Comparison of ENCODE assay signal across 18 mouse cellular contexts in genomic region chr7:62351266-62351665, GRCm38 (mm10). TPM values are rescaled to one million over a fixed set of nuclear protein-coding genes. Genes with fewer than 3 reads are reported as not detected.
A peak's percentile ranks its signal among the peaks of the same experiment; 100 is the strongest.
DNase-seq lines count a peak whose midpoint lies in the region; ATAC-seq lines count a peak whose summit lies in the region.
"Had no signal": no experiment of that assay in that cellular context is flagged by ENCODE, and none has a peak within 500 bp of the region (broad histone marks: within the 10 kb centered on the region; RNA-seq: fewer than 3 reads in every experiment).

No protein-coding gene starts in this region.

- H3K4me2 ChIP-seq in midbrain, embryonic 12.5 days (replicated peaks) = 0 out of 2 replicates have a peak overlapping the region, but pooled peaks have one; percentile 2
- H3K4me2 ChIP-seq: liver, embryonic 12.5 days; neural tube, embryonic 12.5 days had no signal

- peaks cover 4% of the 10 kb centered on the region; the same call in 1 of the 2 replicates for H3K4me1 ChIP-seq in midbrain, embryonic 12.5 days
- H3K4me1 ChIP-seq: liver, embryonic 12.5 days had no signal

- no peak overlapping the region for H3K4me3 ChIP-seq in midbrain, embryonic 12.5 days
- H3K4me3 ChIP-seq: heart, adult 2 months; liver, embryonic 12.5 days; neural tube, embryonic 12.5 days had no signal

- H3K9ac ChIP-seq in midbrain, embryonic 12.5 days (replicated peaks) = no peak overlapping the region
- H3K9ac ChIP-seq: liver, embryonic 12.5 days; neural tube, embryonic 12.5 days had no signal

- H3K27me3 ChIP-seq in midbrain, embryonic 12.5 days = no peaks in the 10 kb centered on the region
- H3K27me3 ChIP-seq: CH12.LX; neural tube, embryonic 12.5 days had no signal

- H3K36me3 ChIP-seq in midbrain, embryonic 12.5 days = no peaks in the 10 kb centered on the region
- H3K36me3 ChIP-seq: liver, embryonic 12.5 days; neural tube, embryonic 12.5 days had no signal

- H3K27ac ChIP-seq in midbrain, embryonic 12.5 days (replicated peaks) = peak overlapping the region; percentile 22; the same call in 1 of the 2 replicates
- H3K27ac ChIP-seq: heart, adult 2 months; liver, embryonic 12.5 days; neural tube, embryonic 12.5 days had no signal

- WGBS in midbrain, embryonic 12.5 days = 46% methylated on average over 8 of the region's 8 CpGs

- peak; percentile 12 for DNase-seq in adrenal gland, postnatal 14 days
- DNase-seq in adrenal gland, postnatal 4 days (ENCODE audit: low spot score in 2 of 2) = no peak
- DNase-seq in layer of hippocampus, adult 18-20 months (ENCODE audit: low spot score in 2 of 2) = peak; percentile 3 to 6
- DNase-seq in layer of hippocampus, adult 9-10 months (ENCODE audit: low spot score) = no peak
- DNase-seq in MN1 (ENCODE audit: low spot score) = peak; percentile 51
- DNase-seq in heart, postnatal 4 days = no peak
- no peak for DNase-seq in yolk sac, embryonic 10.5 days (ENCODE audit: low spot score)
- DNase-seq: cerebellum, adult 9-10 months; heart, adult 2 months; heart, postnatal 14 days; kidney, postnatal 4 days; lung, postnatal 10 days had no signal

- ATAC-seq in midbrain, embryonic 12.5 days (ENCODE audit: low FRiP score, low read depth) = no peak
- ATAC-seq: intestine, postnatal 0 days; liver, embryonic 12.5 days had no signal

- H3K9me3 ChIP-seq in midbrain, embryonic 12.5 days = peaks cover 10% of the 10 kb centered on the region
- H3K9me3 ChIP-seq: liver, embryonic 12.5 days had no signal

RNA-seq across cellular contexts. Expression of gene Ndn, which starts 4.9 kb away (rescaled TPM):
- total RNA-seq in adrenal gland, postnatal 14 days (2021) = 77.8 and 79.0 TPM in 2 replicates
- 100 to 1,000 TPM; 112 to 118 TPM for total RNA-seq in adrenal gland, postnatal 4 days (2021)
- total RNA-seq in layer of hippocampus, adult 18-20 months (2021) = 100 to 1,000 TPM; 119 to 137 TPM
- polyA plus RNA-seq in midbrain, embryonic 12.5 days (2016; fragmentation: Nextera tagmentation; extraction: Ambion mirVana) = 232 and 251 TPM in 2 replicates
- total RNA-seq in heart, postnatal 4 days (2021) = 10 to 100 TPM; 17.9 to 18.9 TPM
- total RNA-seq: CH12.LX had no signal

RNA-seq across cellular contexts. Expression of gene Magel2, which starts 25.5 kb away (rescaled TPM):
- total RNA-seq in adrenal gland, postnatal 14 days (2021) = 2.0 and 3.1 TPM in 2 replicates
- total RNA-seq in adrenal gland, postnatal 4 days (2021) = 10 to 100 TPM; 10.2 to 12.6 TPM
- 1 to 10 TPM; 1.3 to 1.7 TPM for total RNA-seq in layer of hippocampus, adult 18-20 months (2021)
- polyA plus RNA-seq in midbrain, embryonic 12.5 days (2016; fragmentation: Nextera tagmentation; extraction: Ambion mirVana) = 14.6 and 20.2 TPM in 2 replicates
- total RNA-seq in heart, postnatal 4 days (2021) = under 1 TPM; 0.33 to 0.41 TPM
- total RNA-seq: CH12.LX; gastrocnemius, adult 8-10 months; heart, adult 2 months; heart, postnatal 14 days had no signal

Comparison
In these comparisons a context has a peak if more than half of its experiments do, and no peak if none do; other contexts are left out.
1. DNase-seq: peak in adrenal gland, postnatal 14 days (single experiment), layer of hippocampus, adult 18-20 months (2 of 2) and MN1 (single experiment); none in adrenal gland, postnatal 4 days (0 of 2), layer of hippocampus, adult 9-10 months (single experiment), heart, postnatal 4 days (single experiment) and yolk sac, embryonic 10.5 days (single experiment).